Mouse (Mus musculus) ES-E14 (cell line): ENCODE measurements around the gene Snrnp200.

Experiments
- CHD2 ChIP-seq: IDR thresholded peaks from 2 replicates; pipeline ENCODE4 v1.6.1; 2014; ENCODE audit warnings: mild to moderate bottlenecking, low read depth, low read length, inconsistent platforms
- HCFC1 ChIP-seq: IDR thresholded peaks from 2 replicates; pipeline ENCODE4 v1.6.1; 2012; ENCODE audit warnings: low read length, inconsistent platforms, borderline replicate concordance; ENCODE audit not compliant: insufficient read depth
- MAFK ChIP-seq: IDR thresholded peaks from 2 replicates; pipeline ENCODE4 v1.6.1; 2014; ENCODE audit warnings: mild to moderate bottlenecking, low read depth, low read length, inconsistent platforms; ENCODE audit not compliant: insufficient read depth
- ZC3H11A ChIP-seq: IDR thresholded peaks from 2 replicates; pipeline ENCODE4 v1.6.1; 2012; ENCODE audit warnings: low read depth, mild to moderate bottlenecking, inconsistent platforms, low read length, borderline replicate concordance
- ZNF384 ChIP-seq: IDR thresholded peaks from 2 replicates; pipeline ENCODE4 v1.6.1; 2012; ENCODE audit warnings: low read depth, low read length, inconsistent platforms

DNA sequence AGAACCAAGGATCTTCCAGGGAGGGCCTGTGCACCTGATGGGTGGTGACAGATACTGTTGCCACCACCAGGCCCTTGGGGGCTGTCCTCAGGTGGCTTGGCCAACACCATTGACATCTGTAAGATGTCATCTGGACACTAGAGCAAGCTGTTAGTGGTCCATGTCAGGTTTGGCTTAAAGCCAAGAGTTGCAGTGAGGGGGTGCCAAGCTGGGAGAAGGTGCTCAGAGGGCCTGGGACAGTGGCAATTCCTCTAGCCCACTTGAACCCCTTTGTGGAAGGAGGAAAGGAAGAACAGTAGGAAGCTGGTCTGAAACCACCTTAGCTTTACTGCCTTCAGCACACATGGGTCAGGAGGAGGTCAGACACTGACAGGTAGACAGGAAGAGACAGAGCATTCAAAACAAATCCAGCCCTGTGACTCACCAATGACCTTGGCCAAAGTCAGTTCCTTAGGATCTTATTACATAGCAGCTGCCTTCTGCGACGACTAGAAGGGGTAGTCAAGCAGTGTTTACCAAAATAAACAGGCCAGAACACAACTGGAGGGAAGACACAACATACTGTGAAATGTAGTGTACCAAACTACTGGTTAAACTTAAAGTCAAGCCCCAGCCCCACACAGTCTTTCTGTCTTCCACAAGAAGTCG is 43.8 kb downstream of the Snrnp200 start:
- TF ChIP-seq CHD2 (no peak), ZC3H11A (no peak), HCFC1 (no peak), MAFK (no peak), ZNF384 (no peak)
